ENCODE assay signal across 13 mouse cellular contexts in genomic region chr8:90636770-90637169, GRCm38 (mm10).
"Had no signal": no experiment of that assay in that cellular context is flagged by ENCODE, and none has a peak within 500 bp of the region (broad histone marks: within the 10 kb centered on the region; RNA-seq: fewer than 3 reads in every experiment).

No protein-coding gene starts in this region.

- H3K27ac ChIP-seq: kidney, postnatal 0 days; limb, embryonic 12.5 days; liver, embryonic 13.5 days; neural tube, embryonic 12.5 days; stomach, embryonic 15.5 days had no signal

- H3K36me3 ChIP-seq: limb, embryonic 12.5 days; liver, embryonic 13.5 days; neural tube, embryonic 12.5 days; stomach, embryonic 15.5 days had no signal

- H3K27me3 ChIP-seq: limb, embryonic 12.5 days; liver, embryonic 13.5 days; neural tube, embryonic 12.5 days; stomach, embryonic 15.5 days had no signal

- H3K9ac ChIP-seq: limb, embryonic 12.5 days; liver, embryonic 13.5 days; liver, postnatal 0 days; neural tube, embryonic 12.5 days; stomach, embryonic 15.5 days had no signal

- H3K4me1 ChIP-seq: limb, embryonic 12.5 days; liver, embryonic 13.5 days; stomach, embryonic 15.5 days had no signal

- H3K4me2 ChIP-seq: limb, embryonic 12.5 days; liver, embryonic 13.5 days; neural tube, embryonic 12.5 days; stomach, embryonic 15.5 days had no signal

- ATAC-seq: liver, postnatal 0 days had no signal

- H3K9me3 ChIP-seq: limb, embryonic 12.5 days; liver, embryonic 13.5 days; neural tube, embryonic 12.5 days; stomach, embryonic 15.5 days had no signal

- DNase-seq: kidney, adult 11 months; kidney, adult 9 months; kidney, postnatal 36 days; liver; liver, embryonic 13.5 days; liver, postnatal 0 days; lung, postnatal 14 days; right cerebral cortex, postnatal 14 days; thymus, postnatal 36 days had no signal

- H3K4me3 ChIP-seq: limb, embryonic 12.5 days; liver, embryonic 13.5 days; neural tube, embryonic 12.5 days; stomach, embryonic 15.5 days had no signal
